ENCODE assay signal across 8 mouse cellular contexts in the genomic region with DNA sequence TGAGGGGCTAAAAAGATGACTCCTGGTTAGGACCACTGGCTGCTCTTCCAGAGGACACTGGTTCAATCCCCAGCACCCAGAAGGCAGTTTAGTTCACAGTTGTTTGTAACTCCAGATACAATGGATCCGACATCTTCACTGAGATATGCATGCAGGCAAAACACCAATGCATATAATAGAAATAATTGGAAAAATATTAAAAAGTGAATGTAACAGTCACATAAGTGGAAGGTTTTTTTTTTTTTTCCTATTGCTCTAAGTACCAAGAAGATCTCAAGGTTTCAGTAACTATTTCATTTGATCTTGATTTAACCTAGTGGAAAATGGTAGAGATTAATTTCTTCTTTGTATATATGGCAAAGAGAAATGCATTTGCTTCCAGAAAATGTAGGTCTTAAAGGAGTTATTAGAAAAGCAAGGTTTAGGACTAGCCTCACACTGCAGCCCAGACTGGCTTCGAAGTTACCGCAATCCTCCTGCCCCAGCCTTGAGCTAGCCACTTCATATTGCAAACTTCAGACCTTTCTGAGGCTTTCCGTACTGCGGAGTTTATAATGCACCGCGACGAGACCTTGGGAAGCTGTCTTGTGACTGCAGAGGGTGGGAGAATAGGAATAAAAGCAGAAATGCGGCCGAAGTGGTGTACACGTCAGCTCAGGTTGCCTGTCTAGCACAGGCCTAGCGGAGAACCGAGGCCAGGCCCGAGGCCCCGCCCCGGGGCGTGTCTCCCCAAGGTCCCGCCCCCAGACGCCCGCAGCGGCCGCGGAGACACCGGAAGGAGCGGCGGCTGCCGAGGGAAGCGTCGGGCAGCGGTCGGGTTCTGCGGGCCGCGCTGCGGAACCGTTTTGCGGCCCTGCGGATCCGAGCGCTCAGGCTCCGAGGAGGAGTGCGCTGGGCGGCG. TPM values are rescaled to one million over a fixed set of nuclear protein-coding genes. Genes with fewer than 3 reads are reported as not detected.
DNase-seq lines count a peak whose midpoint lies in the region; ATAC-seq lines count a peak whose summit lies in the region.

TSS of gene Usp33 (plus strand) at position 747 of the 901 bp plus-strand sequence.

- H3K4me3 ChIP-seq in megakaryocyte, embryonic 14.5 days (replicated peaks): peak within 1 kb of the TSS; percentile 99

- H3K36me3 ChIP-seq in megakaryocyte, embryonic 14.5 days (replicated peaks; ENCODE audit: low read length): peaks cover 18% of the 10 kb centered on the region

- no peaks in the 10 kb centered on the region for H3K9me3 ChIP-seq in megakaryocyte, embryonic 14.5 days

- DNase-seq in ZHBTc4 (ENCODE audit: low read depth, low spot score): peak; percentile 94
- DNase-seq in gastrocnemius, adult 8-10 months (ENCODE audit: low spot score in 2 of 2): peak; percentile 92
- peak; percentile 63 for DNase-seq in hindlimb bud, embryonic 11.5 days (ENCODE audit: extremely low spot score, low read depth, low spot score)
- DNase-seq in left cerebral cortex, adult 8-10 months (ENCODE audit: low spot score in 2 of 2): peak; percentile 84 to 92
- DNase-seq in right cerebral cortex, postnatal 10 days (ENCODE audit: low spot score in 2 of 2): peak; percentile 95
- DNase-seq in urinary bladder, postnatal 25 days (ENCODE audit: low spot score): peak; percentile 96

- peaks cover 47% of the 10 kb centered on the region for H3K4me1 ChIP-seq in megakaryocyte, embryonic 14.5 days

- H3K27me3 ChIP-seq in megakaryocyte, embryonic 14.5 days (replicated peaks): no peaks in the 10 kb centered on the region

- peak; percentile 93 for ATAC-seq in common myeloid progenitor, adult 5-6 weeks (replicated peaks; ENCODE audit: low read depth, poor library complexity, severe bottlenecking)

RNA-seq across cellular contexts. Expression of gene Usp33, which starts in this region (rescaled TPM):
- 65.3 and 67.5 TPM in 2 replicates for total RNA-seq in common myeloid progenitor, adult 5-6 weeks (2017)
- 10 to 100 TPM; 16.3 to 20.0 (median 18.6) TPM for total RNA-seq in gastrocnemius, adult 8-10 months (2022)
- 100 to 1,000 TPM; 129 to 150 (median 142) TPM for total RNA-seq in left cerebral cortex, adult 8-10 months (2022)
- polyA plus RNA-seq in megakaryocyte, embryonic 14.5 days (2012; ENCODE audit: insufficient read depth, low replicate concordance): 2.2 TPM in 1 of 2 replicates, not detected in the other

Comparison
In these comparisons a context has a peak if more than half of its experiments do, and no peak if none do; other contexts are left out.
1. Peak in every context shown above with its lines: DNase-seq, ATAC-seq and H3K4me3 ChIP-seq.